Mouse (Mus musculus) embryonic fibroblast, embryonic 13.5 days (primary cell): ENCODE data around the gene Rap1gds1.

Source experiments
- CTCF ChIP-seq: IDR thresholded peaks from 2 replicates; pipeline ENCODE4 v1.5.1; 2011; ENCODE audit warnings: mild to moderate bottlenecking, control low read depth, low read length, moderate library complexity, borderline replicate concordance; ENCODE audit not compliant: insufficient read depth
- POLR2A ChIP-seq: IDR thresholded peaks from 2 replicates; pipeline ENCODE4 v1.6.1; 2011; ENCODE audit warnings: low read depth, mild to moderate bottlenecking, control low read depth, low read length, moderate library complexity

- no peak for TF ChIP-seq POLR2A
- no peak for TF ChIP-seq CTCF
Measured at GRCm38 (mm10) chr3:139078010-139078409, 3.0 kb upstream of the Rap1gds1 start.
